Mouse (Mus musculus): ENCODE data around the gene Afg3l1.
"Not testable (repeated sequence)": the region's sequence is repeated elsewhere in the genome, so short reads cannot be mapped to it uniquely, and the experiment has no call there.

Afg3l1 gene

GRCm38 (mm10) chr8:123516596-123516995 is 38.9 kb downstream of the Afg3l1 start:
- DNase-seq (ENCODE audit: low spot score), result no peak

- no peak for DNase-seq (ENCODE audit: low spot score)
Observed at GRCm38 (mm10) chr8:123518172-123518571, 40.5 kb downstream of the Afg3l1 start.

GRCm38 (mm10) chr8:123518667-123519066 is 41.0 kb downstream of the Afg3l1 start, which contains the start of gene Gas8:
Gene Gas8, plus strand, starts transcription at chr8:123518834.
- peak; percentile 77 for DNase-seq (ENCODE audit: low spot score)

GRCm38 (mm10) chr8:123520048-123520447 is 42.3 kb downstream of the Afg3l1 start:
- DNase-seq (ENCODE audit: low spot score), result not testable (repeated sequence)

GRCm38 (mm10) chr8:123527720-123528489 is 50.2 kb downstream of the Afg3l1 start:
- no peak for DNase-seq (ENCODE audit: low spot score)

- no peak for DNase-seq (ENCODE audit: low spot score)
Observed at GRCm38 (mm10) chr8:123536242-123536989, 58.7 kb downstream of the Afg3l1 start.

GRCm38 (mm10) chr8:123536990-123537380 is 59.3 kb downstream of the Afg3l1 start:
- DNase-seq (ENCODE audit: low spot score), result no peak

GRCm38 (mm10) chr8:123537641-123538040 is 59.9 kb downstream of the Afg3l1 start:
- DNase-seq (ENCODE audit: low spot score), result peak; percentile 37
